13 mouse cellular contexts compared by ENCODE assay signal in the genomic region with DNA sequence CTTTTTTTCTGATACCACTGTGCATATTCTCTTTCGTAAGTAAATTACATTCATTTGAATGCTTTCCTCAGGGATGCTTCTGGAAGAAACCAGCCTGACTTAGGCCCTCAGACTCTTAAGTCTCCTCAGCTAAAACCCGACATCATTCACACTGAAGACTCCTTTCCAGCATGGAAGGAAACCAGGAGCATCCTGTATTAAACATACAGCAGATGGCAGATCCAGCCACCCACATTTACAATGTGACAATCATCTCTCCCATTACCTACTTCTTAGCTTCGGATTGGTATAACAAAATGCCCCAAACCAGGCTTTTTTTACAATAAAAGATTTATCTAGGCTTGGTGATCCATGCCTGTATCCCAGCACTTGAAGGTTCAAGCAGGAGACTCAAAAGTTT.
A peak's percentile ranks its signal among the peaks of the same experiment; 100 is the strongest.
DNase-seq lines count a peak whose midpoint lies in the region.
"Had no signal": no experiment of that assay in that cellular context is flagged by ENCODE, and none has a peak within 500 bp of the region (broad histone marks: within the 10 kb centered on the region; RNA-seq: fewer than 3 reads in every experiment).

No protein-coding gene starts in this region.

- peak; percentile 42 for DNase-seq in heart, adult 11 months
- no peak for DNase-seq in heart, postnatal 4 days
- DNase-seq in layer of hippocampus, adult 9-11 months, result peak; percentile 53
- no peak for DNase-seq in layer of hippocampus, postnatal 36 days
- peak; percentile 80 for DNase-seq in brain, adult 2 months (ENCODE audit: low read depth, low spot score)
- DNase-seq in telencephalon, adult 2 months (ENCODE audit: low read depth, low spot score), result peak; percentile 60
- DNase-seq: adrenal gland, postnatal 14 days; cerebellum, adult 18-20 months; cerebellum, postnatal 10 days; forebrain, postnatal 0 days; gastrocnemius, postnatal 10 days; heart, adult 2 months; heart, postnatal 36 days had no signal

Comparison
In these comparisons a context has a peak if more than half of its experiments do, and no peak if none do; other contexts are left out.
1. DNase-seq: peak in heart, adult 11 months (single experiment), layer of hippocampus, adult 9-11 months (single experiment), brain, adult 2 months (single experiment) and telencephalon, adult 2 months (single experiment); none in heart, postnatal 4 days (single experiment) and layer of hippocampus, postnatal 36 days (0 of 2).